Mouse (Mus musculus) heart, embryonic 10.5 days (tissue): ENCODE measurements around the gene Fgf9. TPM values are rescaled to one million over a fixed set of nuclear protein-coding genes. Genes with fewer than 3 reads are reported as not detected.

ENCODE experiments used
- DNase-seq: peaks from one replicate; pipeline ENCODE4 v3.0.0-alpha.2; 2017; ENCODE audit warnings: low spot score
- H3K27ac ChIP-seq: fragments of 300-500 bp; sonication (generic); 2 replicates; pipeline ENCODE4 v1.5.1; 2016; ENCODE audit warnings: mild to moderate bottlenecking
- H3K27me3 ChIP-seq: fragments of 300-500 bp; sonication (generic); 2 replicates; pipeline ENCODE4 v1.6.1; 2016; ENCODE audit warnings: mild to moderate bottlenecking; ENCODE audit not compliant: poor library complexity, insufficient read depth, severe bottlenecking
- H3K36me3 ChIP-seq: fragments of 300-500 bp; sonication (generic); 2 replicates; pipeline ENCODE4 v1.6.1; 2016; ENCODE audit warnings: mild to moderate bottlenecking, moderate library complexity
- H3K4me1 ChIP-seq: fragments of 300-500 bp; sonication (generic); 2 replicates; pipeline ENCODE4 v1.6.1; 2016; ENCODE audit warnings: mild to moderate bottlenecking
- H3K4me3 ChIP-seq: fragments of 300-500 bp; sonication (generic); 2 replicates; pipeline ENCODE4 v1.5.1; 2016; ENCODE audit warnings: mild to moderate bottlenecking, moderate library complexity
- H3K9me3 ChIP-seq: fragments of 300-500 bp; sonication (generic); 2 replicates; pipeline ENCODE4 v1.6.1; 2016; ENCODE audit warnings: mild to moderate bottlenecking, moderate library complexity
- WGBS: fragments of 180-500 bp; shearing (Covaris S2); methylation state at CpG from one replicate; pipeline ENCODE4 v1.1.7; 2016; 5-methylcytosine and 5-hydroxymethylcytosine counted together
- polyA plus RNA-seq: library from polyadenylated mRNA; unstranded; fragments of >200 nt; fragmentation: Nextera tagmentation; extraction: Ambion mirVana; gene quantifications from 2 replicates; pipeline ENCODE4 v1.2.1, GENCODE M21; 2016

Fgf9 gene
- 5.4 and 9.0 TPM in 2 replicates for polyA plus RNA-seq

DNA sequence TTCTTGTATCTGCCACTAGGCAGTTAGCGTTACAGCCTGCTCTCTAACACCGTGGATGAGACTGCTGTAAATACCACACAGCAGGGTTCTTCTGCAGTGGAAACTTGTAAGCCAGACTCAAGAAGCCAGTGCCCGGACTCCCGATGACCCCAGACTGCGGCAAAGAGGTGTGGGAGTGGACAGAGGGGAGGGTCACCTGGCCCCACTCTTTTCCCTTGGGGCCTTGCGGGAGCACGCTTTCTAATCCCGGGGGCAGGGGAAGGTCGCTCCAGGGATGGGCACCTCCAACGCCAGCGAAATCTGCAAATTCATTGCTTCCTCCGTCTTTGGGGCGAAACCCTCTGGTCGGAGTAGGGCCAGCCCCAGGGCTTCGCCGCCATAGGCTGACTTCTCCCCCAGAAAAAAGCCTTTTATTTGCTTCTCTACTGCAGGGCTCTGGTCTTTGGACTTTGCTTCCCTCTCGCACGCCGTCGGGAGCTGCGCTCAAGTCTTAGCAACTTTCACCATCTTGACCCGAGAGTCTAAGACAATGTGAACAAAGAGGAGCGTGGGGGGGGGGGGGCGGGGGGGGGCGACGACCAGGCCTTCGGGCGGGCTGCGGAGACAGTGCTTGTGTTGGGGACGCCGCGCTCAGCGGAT is at the start of gene Fgf9:
Fgf9 (plus strand) TSS at position 67 of the 639 bp plus-strand sequence.
- no peaks in the 10 kb centered on the region for H3K9me3 ChIP-seq
- H3K4me3 ChIP-seq: peak within 1 kb of the TSS; percentile 72
- peak; percentile 74 for DNase-seq
- under 1% methylated on average over 31 of the region's 33 CpGs for WGBS
- H3K4me1 ChIP-seq: peaks cover 37% of the 10 kb centered on the region
- H3K27me3 ChIP-seq: peaks cover 57% of the 10 kb centered on the region
- peak within 1 kb of the TSS; percentile 90 for H3K27ac ChIP-seq
- no peaks in the 10 kb centered on the region for H3K36me3 ChIP-seq

DNA sequence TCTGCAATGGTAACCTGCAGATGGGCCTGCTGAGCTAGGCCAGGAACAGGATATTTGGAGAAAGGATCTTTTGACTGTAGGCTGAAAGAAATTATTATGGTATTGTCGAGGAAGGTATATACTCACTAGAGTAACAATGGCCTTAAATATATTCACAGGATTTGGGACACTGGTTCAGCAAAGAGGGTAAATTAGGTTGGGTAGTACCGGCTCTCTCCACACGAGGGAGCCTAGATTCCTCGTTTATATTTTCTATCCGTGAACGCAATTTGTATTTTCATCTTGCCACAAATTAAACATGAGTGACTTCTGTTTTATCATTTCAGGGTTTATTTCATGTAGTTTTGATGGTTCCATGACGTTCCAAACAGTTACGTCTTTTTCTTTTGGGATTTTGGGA is 35.8 kb upstream of the Fgf9 start:
- Histone ChIP-seq H3K4me1 (peaks cover 7% of the 10 kb centered on the region; the same call in 1 of the 2 replicates), H3K27me3 (no peaks in the 10 kb centered on the region), H3K4me3 (no peak overlapping the region), H3K9me3 (no peaks in the 10 kb centered on the region), H3K27ac (no peak overlapping the region), H3K36me3 (no peaks in the 10 kb centered on the region)
- WGBS: 12% methylated on average over 8 of the region's 8 CpGs
- DNase-seq: no peak

DNA sequence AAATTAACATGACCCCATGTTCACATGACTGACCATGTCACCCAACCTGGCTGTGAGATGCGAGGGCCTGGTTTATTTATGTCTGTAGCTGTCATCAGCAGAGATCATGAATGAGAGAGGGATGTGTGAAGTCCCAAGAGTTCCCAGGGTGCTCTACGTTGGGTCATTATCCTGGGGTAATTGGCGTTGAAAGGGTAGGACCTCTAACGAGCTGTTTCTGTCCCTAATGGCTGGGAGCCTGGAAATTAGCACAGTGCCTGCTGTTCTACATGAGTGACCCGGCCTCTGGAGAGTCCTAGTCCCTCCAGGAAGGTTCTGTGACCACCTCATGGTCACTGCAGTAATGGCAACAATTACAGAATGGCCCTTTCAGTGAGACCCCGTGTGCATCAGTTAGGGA is 34.2 kb upstream of the Fgf9 start:
- no peaks in the 10 kb centered on the region for H3K9me3 ChIP-seq
- H3K36me3 ChIP-seq: no peaks in the 10 kb centered on the region
- no peak overlapping the region for H3K4me3 ChIP-seq
- no peak overlapping the region for H3K27ac ChIP-seq
- H3K4me1 ChIP-seq: peaks cover 7% of the 10 kb centered on the region; the same call in 1 of the 2 replicates
- no peaks in the 10 kb centered on the region for H3K27me3 ChIP-seq
- no peak for DNase-seq
- 34% methylated on average over 6 of the region's 6 CpGs for WGBS

DNA sequence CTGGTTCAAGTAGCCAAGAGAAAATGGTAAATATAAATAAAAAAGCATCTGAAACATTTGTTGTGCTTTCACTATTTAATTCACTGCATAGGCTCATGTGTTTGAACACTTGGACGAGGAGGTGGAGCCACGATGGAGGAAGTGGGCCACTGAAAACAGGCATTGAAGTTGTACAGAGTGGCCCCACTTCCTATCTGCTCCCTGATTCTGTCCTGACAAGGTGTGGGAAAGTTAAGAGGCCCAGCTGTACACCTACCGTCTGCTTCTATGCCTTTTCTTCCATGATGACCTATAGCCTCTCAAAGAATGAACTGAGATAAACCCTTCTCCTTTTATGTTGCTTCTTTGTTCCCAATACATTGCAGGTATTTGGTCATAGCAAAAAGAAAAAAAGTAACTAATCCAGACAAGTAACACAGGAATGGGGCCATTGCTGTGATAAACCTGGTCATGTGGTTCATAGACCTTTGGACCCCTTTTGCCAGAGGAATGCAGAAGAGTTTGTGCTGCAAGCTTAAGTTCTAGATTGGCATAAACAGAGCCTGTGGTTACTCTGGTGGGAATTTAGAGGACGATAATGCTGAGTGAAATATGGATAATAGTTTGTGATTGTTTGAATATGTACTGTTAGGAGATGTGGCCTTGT is 23.6 kb upstream of the Fgf9 start:
- no peak overlapping the region for H3K27ac ChIP-seq
- DNase-seq: no peak
- H3K4me3 ChIP-seq: no peak overlapping the region
- 76% methylated on average over 4 of the region's 4 CpGs for WGBS
- H3K27me3 ChIP-seq: no peaks in the 10 kb centered on the region
- H3K36me3 ChIP-seq: no peaks in the 10 kb centered on the region
- H3K4me1 ChIP-seq: no peaks in the 10 kb centered on the region
- no peaks in the 10 kb centered on the region for H3K9me3 ChIP-seq

DNA sequence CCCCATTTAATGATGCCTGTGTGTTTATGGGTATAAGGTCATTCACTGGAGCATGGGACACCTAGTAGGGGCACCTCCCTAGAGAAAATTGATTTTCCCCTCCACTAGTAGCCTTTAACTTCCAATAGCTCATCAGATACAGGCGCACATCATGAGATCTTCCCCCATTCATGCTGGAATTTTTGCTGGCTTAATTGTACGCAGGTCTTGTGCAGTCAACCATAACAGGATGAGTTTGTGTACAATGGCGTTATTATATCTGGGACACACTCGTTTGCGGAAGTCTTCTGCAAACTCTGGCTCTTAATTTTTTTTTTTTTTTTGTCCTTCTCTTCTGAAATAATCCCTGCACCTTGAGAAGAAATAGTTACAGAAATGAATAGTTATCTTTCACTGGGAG is 19.7 kb upstream of the Fgf9 start:
- WGBS: 85% methylated on average over 5 of the region's 5 CpGs
- Histone ChIP-seq H3K36me3 (no peaks in the 10 kb centered on the region), H3K4me1 (no peaks in the 10 kb centered on the region), H3K9me3 (no peaks in the 10 kb centered on the region), H3K27me3 (no peaks in the 10 kb centered on the region), H3K27ac (no peak overlapping the region), H3K4me3 (no peak overlapping the region)
- no peak for DNase-seq

DNA sequence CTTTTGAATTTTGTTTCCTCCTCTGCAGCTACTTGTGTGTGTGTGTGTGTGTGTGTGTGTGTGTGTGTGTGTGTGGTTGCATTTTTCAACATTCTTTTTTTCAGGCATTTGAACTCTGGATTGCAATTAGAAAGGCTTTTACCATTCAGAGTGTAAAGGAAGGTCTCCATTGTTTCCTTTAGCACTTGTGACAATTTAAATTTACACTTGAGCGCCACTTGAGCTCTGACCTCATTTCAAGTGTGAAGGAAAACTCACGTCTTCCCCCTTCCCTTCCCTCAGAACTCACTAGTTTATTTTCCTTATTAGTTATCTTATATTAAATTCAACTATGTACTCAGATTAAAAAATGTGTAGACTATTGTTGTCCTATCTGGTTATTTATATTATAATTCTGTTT is 2.8 kb upstream of the Fgf9 start:
- no peak for DNase-seq
- WGBS: 49% methylated on average over 2 of the region's 2 CpGs
- Histone ChIP-seq H3K27ac (no peak overlapping the region), H3K36me3 (no peaks in the 10 kb centered on the region), H3K4me1 (peaks cover 15% of the 10 kb centered on the region; the same call in 1 of the 2 replicates), H3K9me3 (no peaks in the 10 kb centered on the region), H3K27me3 (peaks cover 30% of the 10 kb centered on the region), H3K4me3 (no peak overlapping the region)

DNA sequence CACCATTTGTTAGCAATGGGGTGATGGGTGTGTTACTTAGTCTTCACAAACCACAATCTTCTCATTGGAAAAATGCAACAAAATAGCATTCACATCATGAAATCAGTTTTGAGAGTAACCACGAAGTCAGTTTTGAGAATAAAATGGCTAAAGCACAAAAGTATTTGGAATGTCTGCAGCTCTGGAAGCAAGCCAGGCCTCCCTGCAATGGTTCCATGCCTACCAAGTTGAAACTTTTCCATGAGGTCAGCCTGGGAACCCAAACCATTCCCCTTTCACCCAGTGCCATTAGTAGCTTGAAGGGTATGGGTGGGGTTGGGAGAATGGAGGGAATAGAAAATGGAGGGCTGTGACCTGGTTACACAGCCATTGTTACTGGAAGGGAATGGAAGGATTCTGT is 1.7 kb upstream of the Fgf9 start:
- 73% methylated on average over 1 of the region's 1 CpGs for WGBS
- peaks cover 19% of the 10 kb centered on the region; the same call in 1 of the 2 replicates for H3K4me1 ChIP-seq
- H3K27me3 ChIP-seq: peaks cover 38% of the 10 kb centered on the region
- no peak overlapping the region for H3K27ac ChIP-seq
- no peaks in the 10 kb centered on the region for H3K9me3 ChIP-seq
- H3K36me3 ChIP-seq: no peaks in the 10 kb centered on the region
- H3K4me3 ChIP-seq: no peak overlapping the region
- no peak for DNase-seq

DNA sequence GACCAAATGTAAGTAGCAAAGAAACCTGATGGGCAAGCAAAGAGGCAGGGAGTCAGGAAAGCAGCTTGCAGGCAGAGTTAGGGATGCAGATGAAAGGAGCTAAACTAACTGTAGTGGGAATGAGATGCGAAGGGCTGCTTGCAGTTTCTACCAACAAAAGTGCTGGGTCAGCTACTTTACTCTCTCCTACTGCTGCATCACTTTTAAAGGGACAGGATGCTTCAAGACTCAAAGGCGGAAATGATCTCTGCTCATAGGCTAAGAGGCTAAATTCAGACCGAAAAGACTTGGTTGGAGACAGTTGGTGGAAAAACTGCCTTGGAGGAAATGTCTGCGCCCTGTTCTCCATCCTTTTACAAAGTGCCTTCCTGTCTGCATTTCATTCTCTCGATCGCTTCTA is 420 bp upstream of the Fgf9 start:
- H3K27ac ChIP-seq: no peak overlapping the region
- peaks cover 31% of the 10 kb centered on the region for H3K4me1 ChIP-seq
- H3K9me3 ChIP-seq: no peaks in the 10 kb centered on the region
- WGBS: 1% methylated on average over 6 of the region's 6 CpGs
- no peaks in the 10 kb centered on the region for H3K36me3 ChIP-seq
- H3K4me3 ChIP-seq: peak overlapping the region; percentile 72
- no peak for DNase-seq
- peaks cover 50% of the 10 kb centered on the region for H3K27me3 ChIP-seq

DNA sequence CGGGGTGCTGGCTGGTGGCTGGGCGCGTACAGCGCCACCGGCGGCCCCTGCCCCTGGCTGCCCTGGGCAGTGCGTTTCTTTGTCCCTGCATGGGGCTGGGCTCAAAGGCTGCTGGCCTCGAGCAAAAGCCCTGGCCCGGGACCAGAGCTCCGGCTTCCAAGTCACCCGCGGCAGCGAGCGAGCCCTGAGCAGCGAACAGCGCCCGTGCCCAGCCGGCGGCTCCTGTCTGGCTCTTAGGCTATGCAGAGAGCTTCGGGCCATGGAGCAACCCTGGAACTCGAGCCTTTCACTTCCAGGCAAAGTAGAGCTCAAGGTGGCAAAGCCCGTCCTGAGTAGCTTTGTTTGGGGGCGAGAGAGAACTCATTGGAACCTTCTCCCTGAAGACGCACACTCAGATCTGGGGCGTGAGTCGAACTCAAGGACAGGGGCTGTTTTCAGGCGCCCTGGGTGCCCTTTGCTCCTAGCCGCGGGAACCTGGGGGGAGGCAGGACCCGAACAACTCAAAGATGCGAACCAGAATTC is 834 bp downstream of the Fgf9 start:
- Histone ChIP-seq H3K27me3 (peaks cover 63% of the 10 kb centered on the region), H3K27ac (peak overlapping the region; percentile 90), H3K4me3 (peak overlapping the region; percentile 72), H3K36me3 (no peaks in the 10 kb centered on the region), H3K9me3 (no peaks in the 10 kb centered on the region), H3K4me1 (peaks cover 42% of the 10 kb centered on the region)
- peak; percentile 77 for DNase-seq
- under 1% methylated on average over 25 of the region's 31 CpGs for WGBS

DNA sequence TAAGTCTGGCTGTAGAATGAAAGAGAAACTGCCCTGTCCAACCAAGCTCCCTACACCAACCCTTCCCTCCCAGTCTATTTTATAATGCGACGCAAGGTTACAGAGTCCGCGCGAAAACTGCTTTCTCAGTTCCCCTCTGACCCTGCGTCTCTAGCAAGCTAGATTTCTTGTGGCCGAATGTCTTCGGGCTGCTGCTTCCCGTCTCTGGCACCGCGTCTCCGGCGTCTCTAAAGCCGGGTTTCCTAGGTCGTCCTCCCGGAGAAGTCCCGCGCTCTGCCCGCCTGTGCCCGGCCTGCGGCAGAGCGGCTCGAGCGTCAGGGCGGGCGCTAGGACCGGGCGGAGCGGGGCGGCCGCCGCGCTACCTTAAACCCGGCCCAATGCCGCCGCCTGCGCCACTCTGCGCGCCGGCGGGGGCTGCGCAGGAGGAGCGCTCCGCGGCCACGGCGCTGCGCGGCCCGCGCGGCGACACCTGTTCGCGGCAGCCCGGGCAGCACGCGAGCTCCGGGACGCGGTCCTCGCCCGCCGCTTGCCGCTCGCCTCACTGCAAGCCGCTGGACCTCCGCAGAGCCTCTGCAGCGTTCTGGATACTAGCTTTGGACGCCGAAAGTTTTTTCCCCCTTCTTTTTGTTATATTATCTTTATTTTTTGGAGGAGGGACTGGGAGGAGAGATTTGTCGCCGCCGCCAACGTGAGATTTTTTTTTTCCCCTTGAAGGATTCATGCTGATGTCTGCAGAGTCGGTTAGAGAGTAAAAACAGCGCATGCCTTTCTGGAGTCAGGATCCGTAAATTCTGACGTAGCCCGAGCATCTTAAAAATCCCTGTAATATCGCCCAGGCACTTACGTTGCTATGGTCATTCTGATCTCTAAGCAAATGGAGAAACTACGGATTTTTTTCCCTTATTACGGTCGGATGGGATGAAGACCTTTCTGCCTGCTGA is 1.8 kb downstream of the Fgf9 start:
- H3K36me3 ChIP-seq: no peaks in the 10 kb centered on the region
- H3K4me3 ChIP-seq: peak overlapping the region; percentile 72
- peaks cover 72% of the 10 kb centered on the region for H3K27me3 ChIP-seq
- peak overlapping the region; percentile 90 for H3K27ac ChIP-seq
- no peaks in the 10 kb centered on the region for H3K9me3 ChIP-seq
- DNase-seq: no peak
- H3K4me1 ChIP-seq: peaks cover 48% of the 10 kb centered on the region
- under 1% methylated on average over 85 of the region's 85 CpGs for WGBS

DNA sequence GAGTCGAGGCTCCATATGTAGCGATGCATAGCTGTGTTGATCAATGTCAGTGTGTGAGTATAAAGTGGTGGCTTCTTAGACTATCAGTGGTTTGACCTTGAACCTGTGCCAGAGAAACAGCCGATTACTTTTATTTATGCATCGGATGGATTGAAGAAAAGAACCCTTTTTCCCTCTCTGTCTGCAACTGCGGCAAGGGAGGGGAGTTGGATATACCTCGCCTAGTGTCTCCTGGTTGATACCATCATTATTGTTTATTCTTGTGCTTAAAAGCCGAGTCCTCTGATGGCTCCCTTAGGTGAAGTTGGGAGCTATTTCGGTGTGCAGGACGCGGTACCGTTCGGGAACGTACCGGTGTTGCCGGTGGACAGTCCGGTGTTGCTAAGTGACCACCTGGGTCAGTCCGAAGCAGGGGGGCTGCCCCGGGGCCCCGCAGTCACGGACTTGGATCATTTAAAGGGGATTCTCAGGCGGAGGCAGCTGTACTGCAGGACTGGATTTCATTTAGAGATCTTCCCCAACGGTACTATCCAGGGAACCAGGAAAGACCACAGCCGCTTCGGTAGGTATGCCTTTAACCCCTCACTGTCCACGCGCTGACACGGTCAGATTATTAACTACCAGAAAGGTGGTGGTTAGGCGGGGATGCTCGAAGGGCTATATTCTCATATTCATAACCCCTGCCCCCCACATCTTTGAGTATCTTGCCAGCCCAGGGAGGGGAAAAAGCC is 2.6 kb downstream of the Fgf9 start:
- WGBS: under 1% methylated on average over 29 of the region's 29 CpGs

DNA sequence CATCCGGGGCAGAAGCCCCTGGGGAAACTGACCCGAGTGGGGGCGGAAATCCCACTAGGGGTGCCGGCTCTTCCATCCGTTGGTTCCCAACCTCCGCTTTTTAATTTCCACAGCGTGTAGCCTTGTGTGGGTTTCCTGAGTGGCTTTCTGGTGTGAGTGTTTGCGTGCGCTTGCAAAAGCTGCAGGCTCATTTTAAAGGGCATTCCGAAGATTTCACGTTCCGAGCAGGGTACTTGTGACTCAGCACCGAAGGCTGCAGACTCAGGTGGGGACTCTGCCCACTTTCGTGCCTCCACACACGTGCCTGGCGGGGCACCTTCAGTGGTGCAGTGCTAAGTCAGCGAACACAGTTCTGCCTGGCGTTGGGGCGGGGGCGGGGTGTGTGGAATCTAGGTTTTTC is 3.6 kb downstream of the Fgf9 start:
- Histone ChIP-seq H3K4me1 (peaks cover 48% of the 10 kb centered on the region), H3K36me3 (no peaks in the 10 kb centered on the region), H3K27me3 (peaks cover 86% of the 10 kb centered on the region), H3K27ac (peak overlapping the region; percentile 86; the same call in 1 of the 2 replicates), H3K4me3 (peak overlapping the region; percentile 72), H3K9me3 (no peaks in the 10 kb centered on the region)
- DNase-seq: no peak
- WGBS: 2% methylated on average over 20 of the region's 20 CpGs

More for the DNA sequence above, 2.6 kb downstream of the Fgf9 start:
- Histone ChIP-seq H3K9me3 (no peaks in the 10 kb centered on the region), H3K4me3 (peak overlapping the region; percentile 72), H3K27me3 (peaks cover 80% of the 10 kb centered on the region), H3K4me1 (peaks cover 48% of the 10 kb centered on the region), H3K27ac (peak overlapping the region; percentile 90; the same call in 1 of the 2 replicates), H3K36me3 (no peaks in the 10 kb centered on the region)
- DNase-seq: no peak
